Mouse (Mus musculus) megakaryocyte progenitor cell, adult 5-6 weeks (primary cell): ENCODE results near the gene Traf7. TPM values are rescaled to one million over a fixed set of nuclear protein-coding genes. Genes with fewer than 3 reads are reported as not detected.
A peak's percentile ranks its signal among the peaks of the same experiment; 100 is the strongest.

Experiments
- ATAC-seq: replicated peaks from 2 replicates; pipeline ENCODE4 v1.8.0; 2016; ENCODE audit warnings: mild to moderate bottlenecking, moderate TSS enrichment, inconsistent platforms; ENCODE audit not compliant: poor library complexity
- total RNA-seq, 2 experiments: library from RNA; stranded (forward) in 1 of 2; stranded (reverse) in 1 of 2; fragments of 157-497, 149-512 nt in 1 of 2; fragments of 200-1000 nt in 1 of 2; gene quantifications; 2 replicates each; pipeline versions ENCODE4 v1.2.3 to v1.2.4; 2015 to 2017

The Traf7 gene
- total RNA-seq, 2 experiments from 2014 or later: 54.7 to 98.9 TPM

DNA sequence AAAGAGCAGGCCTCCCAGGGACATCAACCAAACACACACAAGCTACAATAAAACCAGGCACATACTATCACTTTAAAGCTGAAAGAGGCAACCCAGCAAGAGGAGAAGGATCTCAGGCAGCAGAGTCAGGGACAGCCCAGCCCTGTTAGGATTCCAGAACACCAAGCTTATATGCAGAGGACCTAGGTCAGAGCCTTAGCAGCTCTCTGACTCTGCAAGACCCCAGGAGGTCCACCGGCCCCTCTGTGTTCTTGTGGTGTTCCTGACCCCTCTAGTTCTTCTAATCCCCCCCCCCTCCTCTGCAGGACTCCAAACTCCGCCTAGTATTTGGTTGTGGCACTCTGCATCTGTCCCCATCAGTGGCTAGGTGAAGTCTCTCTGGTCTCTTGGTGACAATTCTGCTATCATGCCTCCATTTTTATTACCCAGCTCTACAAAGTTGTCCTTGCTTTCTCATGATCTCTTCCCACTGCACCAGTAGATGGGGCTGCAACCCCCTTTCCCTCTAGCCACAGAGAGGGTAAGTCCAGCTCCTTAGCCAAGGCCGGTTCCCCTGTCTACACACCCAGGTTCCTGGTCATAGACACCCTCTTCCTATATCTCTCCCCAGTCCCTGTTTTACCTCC lies 47.4 kb downstream of the Traf7 start:
- 0 out of 2 replicates have a peak, but pooled peaks have one; percentile 18 for ATAC-seq

DNA sequence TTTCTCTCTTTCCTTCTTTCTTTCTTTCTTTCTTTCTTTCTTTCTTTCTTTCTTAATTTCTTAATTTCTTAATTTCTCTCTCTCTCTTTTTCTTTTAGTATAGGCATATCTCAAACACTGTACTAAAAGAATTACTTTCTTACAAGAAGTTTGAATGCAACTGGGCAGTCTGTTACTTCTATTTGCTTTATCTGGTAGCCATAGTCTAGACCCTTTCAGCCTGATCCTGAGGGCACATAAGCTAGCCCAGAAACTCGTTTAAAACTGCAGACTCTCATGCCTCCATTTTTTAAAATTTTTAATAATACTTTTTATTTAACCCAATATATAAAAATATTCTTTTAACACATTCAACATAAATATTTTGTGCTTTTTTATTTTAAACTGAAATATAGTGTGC lies 48.3 kb downstream of the Traf7 start:
- no peak for ATAC-seq

DNA sequence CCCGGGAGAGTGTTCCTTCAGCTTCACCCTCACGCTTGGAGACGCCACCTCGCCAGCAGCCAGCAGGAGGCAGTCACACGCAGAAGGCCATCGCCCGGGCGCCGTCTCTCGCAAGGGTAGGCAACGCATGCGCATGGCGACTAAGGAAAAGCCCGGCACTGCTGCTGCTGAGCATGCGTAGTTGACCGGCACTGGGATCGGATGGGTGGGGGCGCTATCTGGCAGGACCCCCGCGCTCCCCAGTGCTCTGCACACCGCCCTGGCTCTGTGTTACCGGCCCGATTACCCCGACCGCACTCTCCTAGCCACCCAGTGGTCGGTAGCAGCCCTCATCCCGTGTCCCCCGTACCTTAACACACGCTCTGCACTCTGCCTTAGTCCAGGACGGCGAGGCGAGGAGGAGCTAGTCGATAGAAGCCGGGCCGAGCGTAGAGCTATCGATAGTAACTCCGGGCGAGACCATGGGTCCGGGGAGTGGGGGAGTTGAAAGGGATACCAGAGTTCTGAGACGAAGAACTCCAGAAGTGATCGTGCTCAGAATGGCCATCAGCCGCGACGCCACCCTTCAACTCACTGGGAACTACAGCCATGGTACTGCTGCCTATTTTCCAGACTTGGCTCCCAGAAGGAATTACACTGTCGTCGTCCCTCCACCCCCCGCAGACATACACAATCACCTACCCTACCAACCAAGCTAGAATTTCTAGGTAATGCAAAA lies 48.9 kb downstream of the Traf7 start, which contains the start of gene Mlst8:
Gene Mlst8 (minus strand): TSS at position 416 of the 718 bp plus-strand sequence.
- peak; percentile 92 for ATAC-seq

DNA sequence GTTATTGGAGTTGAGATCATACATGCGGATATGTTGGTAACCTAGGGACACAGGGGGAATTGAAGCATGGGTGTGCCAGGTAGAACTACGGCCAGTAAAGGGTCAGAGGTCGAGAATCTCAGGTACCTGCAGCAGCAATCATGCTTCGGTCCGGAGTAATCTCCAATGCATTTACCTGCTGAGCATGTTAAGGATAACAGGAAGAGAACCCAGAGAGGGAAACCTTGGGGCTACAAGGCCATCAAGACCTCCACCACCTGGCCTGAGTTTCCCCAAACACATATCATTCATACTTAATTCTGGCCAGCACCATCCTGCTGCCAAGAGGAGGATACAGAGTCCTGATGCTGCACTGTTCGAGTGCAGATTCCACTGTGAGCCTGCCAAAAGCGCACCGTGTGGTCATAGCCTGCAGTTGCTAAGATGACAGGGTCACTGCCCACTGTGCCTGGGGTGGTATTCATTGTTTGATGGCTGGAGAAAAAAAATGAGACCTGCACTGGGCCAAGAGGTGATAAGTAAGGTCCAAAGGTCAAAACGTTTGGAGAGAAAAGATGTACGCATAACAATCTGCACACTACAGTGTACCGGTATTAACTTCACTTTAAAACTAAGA lies 49.6 kb downstream of the Traf7 start:
- ATAC-seq: no peak

DNA sequence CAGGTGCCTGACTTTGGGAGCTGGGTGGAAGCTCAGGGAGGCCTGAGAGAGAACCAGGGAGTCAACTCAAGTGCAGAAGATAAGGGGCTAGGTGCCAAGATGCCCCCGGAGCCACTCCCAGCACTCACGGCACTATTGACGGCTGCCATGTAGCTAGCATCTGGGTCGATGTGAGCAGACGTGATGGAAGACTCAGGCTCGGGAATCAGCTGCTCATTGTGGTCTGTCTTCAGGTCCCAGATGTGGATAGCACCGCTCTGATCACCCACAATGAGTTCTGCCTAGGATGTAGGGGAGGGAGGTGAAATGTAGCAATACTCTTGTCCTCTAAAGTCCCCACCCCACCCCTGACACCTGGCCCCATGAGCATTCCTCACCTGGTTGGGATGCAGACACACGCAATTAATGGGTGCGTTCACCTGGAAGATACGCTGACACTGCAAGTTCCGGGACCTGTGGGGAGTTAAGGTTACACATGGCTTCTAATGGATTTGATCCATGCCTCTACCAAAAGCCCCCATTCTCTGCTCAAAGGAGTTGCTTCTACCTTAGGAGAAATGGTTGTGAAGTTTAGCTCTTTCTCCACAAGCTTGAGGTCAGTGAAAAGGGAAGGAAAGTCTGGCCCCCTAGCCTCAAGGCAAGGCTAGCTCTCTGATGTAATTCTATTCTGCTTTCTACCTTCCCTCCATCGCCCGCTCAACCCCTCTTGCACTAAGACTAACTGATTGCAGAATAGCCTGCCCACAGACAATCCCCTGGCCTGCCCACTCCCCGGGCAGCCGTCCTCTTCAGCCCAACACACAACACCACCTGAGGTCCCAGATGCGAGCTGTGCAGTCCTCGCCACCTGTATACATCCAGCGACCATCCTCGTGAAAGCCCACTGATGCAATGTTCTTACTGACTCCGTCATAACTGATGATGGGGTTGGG lies 50.4 kb downstream of the Traf7 start:
- ATAC-seq: peak; percentile 21

DNA sequence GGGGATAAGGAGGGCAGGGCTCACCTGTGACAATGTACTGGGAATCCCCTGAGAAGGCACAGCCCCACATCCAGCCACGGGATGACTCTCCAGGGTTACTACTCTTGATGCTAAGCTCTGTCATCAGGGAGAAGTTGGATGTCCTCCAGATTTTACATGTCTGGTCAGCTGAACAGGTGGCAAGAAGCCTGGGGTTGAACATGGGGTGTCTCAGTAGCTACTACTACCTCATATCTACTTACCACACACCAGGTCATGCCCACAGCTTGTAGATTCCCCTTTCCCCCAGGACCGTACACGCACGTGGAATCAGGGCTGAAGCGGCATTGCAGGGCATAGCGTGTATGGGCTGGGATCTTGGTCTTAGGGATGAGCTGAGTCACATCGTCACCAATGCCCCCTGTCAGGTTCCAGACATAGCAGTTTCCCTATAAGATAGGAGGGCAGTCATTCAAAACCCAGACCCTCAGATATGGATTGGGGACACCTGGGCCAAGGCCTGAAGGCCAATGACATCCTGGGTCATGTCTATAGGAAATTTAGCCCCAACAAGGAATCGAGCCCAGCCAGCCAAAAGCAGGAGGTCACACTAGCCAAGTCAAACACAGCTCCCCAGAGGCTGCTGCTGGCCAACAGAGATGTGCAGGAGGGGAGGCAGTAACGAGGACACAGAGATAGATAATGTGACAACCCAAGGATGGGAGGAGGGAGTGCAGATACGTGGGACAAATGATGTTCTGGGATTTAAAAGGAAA lies 51.5 kb downstream of the Traf7 start:
- ATAC-seq: no peak

DNA sequence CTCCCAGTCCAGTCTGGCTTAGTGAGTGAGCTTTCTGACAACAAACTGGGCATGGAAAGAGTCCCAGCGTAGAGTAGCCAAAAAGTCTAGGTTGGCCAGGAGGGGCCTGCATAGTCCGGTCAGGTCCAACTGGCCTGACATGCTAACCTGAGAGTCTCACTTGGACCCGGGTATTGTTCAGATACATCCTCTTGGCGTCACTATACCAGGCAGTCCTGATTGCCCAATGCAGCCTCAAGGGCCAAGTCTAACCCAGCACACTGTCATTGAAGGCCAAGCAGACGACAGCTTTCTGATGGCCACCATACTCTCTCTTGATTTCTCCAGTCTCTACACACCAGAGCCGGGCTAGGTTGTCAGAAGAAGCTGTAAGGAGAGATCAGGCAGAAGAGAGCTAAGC lies 52.2 kb downstream of the Traf7 start:
- ATAC-seq: no peak

DNA sequence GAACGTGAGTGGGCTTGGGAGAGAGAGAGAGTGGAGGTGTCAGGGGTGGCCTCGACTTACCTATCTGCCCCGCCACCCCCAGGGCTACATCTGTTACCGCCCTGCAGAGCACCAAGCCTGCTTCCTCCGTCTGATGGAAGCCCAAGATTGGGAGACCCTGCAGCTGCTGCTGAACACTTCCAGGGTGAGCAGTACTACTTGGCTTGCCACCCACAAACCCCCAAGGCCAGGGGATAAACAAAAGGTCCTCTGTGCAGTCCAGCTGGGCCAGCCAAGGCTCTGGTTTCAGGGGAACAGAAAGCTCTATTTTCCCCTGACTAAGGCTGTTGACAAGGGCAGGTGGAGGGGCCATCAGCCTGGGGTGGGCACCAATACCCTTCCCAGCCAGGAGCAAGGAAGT lies 53.2 kb downstream of the Traf7 start:
- no peak for ATAC-seq

DNA sequence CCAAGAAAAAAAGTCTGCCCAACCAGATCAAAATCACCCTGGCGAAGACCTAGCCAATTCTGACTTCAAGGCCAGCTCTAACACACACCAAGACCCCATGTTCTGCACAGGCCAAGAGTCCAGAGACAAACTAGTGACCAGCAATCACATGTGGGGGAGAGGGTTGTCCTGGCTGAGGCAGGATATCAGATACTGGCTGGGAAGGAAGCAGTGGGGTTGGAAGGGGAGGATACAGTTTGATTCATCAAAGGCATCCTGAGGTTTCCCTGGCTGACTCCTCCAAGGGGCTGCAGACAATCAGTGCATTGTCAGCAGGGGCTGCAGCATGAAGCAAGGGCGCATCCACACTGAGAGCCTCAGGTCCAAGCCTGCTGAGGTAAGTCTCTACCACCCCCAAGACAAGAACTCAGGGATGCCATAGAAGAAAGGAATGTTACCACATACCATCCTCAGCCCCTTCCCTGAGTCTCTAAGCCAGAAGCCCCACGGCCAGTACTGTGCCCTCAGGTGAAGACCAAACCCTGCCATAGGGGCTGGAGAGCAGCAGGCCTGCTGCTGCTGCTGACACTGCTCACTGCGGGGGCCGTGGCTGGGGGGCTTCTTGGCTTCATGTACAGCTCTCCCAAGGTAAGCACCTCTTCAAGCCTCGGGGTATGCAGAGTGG lies 54.0 kb downstream of the Traf7 start, which contains the start of gene Bricd5:
Gene Bricd5 (plus strand): TSS at position 273 of the 664 bp plus-strand sequence.
- no peak for ATAC-seq

DNA sequence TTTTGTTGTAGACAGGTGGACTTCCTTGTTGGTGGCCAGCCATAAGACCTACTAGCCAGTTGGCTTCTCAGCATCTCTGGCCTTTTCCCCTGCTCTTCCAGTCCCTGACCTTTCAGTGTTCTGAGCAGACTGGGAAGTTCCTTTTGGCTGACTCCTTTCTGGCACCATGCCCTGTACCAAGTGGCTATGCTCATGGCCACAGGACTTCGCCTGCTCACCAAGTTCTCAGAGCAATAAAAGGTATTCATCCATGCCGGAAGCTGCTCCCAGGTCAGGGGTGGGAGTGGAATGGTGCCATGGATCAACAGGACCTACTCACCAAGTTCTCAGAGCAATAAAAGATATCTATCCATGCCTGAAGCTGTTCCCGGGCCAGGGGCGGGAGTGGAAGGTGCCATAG lies 55.2 kb downstream of the Traf7 start:
- ATAC-seq: no peak

DNA sequence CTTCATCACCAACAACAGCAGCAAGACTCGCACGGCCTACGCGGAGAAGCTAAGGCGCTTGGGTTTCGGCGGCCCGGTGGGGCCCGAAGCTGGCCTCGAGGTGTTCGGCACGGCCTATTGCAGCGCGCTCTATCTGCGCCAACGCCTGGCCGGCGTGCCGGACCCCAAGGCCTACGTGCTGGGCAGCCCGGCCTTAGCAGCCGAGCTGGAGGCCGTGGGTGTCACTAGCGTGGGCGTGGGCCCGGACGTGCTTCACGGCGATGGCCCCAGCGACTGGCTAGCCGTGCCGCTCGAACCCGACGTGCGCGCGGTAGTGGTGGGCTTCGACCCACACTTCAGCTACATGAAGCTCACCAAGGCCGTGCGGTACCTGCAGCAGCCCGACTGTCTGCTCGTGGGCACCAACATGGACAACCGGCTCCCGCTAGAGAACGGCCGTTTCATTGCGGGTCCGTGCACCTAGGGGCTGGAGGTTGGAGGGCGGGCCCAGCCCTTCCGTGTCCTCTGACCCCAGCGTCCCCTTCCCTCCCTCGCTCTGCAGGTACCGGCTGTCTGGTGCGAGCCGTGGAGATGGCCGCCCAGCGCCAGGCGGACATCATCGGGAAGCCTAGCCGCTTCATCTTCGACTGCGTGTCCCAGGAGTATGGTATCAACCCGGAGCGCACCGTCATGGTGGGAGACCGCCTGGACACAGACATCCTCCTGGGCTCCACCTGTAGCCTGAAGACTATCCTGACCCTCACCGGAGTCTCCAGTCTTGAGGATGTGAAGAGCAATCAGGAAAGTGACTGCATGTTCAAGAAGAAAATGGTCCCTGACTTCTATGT lies 56.8 kb downstream of the Traf7 start:
- no peak for ATAC-seq

DNA sequence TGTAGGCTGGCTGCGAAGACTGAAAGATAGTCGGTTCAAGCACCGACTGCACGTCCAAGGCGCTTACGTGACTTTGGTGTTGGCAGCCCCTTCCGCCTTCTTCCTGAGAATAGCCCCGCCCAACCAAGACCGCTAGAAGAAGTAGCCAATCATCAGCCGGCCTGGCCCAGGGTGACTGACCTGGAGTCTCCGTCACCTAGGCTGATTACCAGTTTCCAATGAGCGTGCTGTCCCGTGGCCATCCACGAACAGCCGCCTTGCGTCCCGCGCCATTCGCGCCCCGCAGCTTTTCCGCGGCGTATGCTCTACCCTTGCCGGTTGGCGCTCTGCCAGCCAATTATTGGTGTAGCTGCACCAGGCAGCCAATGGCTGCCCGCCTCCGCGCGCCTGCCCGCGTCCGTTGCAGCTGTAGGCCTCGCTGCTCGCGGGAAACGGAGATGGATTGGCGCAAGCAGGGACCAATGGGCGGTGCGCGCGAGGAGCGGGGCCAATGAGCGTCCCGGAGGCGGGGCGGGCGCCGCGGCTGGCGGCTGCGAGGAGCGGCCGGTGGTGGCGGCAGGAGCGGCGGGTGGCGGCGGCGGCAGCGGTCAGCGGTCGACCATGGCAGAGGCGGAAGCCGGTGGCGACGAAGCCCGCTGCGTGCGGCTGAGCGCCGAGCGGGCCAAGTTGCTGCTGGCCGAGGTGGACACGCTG lies 57.7 kb downstream of the Traf7 start, which contains the start of the genes E4f1 and Pgp:
Gene E4f1 (minus strand): TSS at position 404 of the 693 bp plus-strand sequence.
Gene Pgp (plus strand): TSS at position 483 of the 693 bp plus-strand sequence.
- peak; percentile 95 for ATAC-seq

DNA sequence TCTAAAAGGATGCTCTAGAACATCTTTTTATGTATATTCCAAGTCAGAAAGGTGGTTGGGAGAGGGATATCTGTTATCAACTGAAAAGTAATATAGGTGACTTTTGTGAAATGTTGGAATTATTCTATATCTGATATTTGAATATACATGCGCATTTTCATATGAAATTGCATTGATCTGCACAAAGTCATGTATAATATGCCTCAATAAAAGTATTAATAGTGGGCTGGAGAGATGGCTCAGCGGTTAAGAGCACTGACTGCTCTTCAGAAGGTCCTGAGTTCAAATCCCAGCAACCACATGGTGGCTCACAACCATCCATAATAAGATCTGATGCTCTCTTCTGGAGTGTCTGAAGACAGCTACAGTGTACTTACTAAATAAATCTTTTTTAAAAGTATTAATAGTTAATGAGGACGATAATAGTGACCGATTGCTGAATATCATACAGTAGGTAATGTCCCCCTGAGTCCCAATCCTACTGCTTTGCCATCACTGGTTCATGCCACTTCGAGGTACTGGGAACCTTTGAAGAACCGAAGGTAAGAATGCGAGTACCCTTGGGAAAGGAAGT lies 58.3 kb downstream of the Traf7 start:
- ATAC-seq: no peak

DNA sequence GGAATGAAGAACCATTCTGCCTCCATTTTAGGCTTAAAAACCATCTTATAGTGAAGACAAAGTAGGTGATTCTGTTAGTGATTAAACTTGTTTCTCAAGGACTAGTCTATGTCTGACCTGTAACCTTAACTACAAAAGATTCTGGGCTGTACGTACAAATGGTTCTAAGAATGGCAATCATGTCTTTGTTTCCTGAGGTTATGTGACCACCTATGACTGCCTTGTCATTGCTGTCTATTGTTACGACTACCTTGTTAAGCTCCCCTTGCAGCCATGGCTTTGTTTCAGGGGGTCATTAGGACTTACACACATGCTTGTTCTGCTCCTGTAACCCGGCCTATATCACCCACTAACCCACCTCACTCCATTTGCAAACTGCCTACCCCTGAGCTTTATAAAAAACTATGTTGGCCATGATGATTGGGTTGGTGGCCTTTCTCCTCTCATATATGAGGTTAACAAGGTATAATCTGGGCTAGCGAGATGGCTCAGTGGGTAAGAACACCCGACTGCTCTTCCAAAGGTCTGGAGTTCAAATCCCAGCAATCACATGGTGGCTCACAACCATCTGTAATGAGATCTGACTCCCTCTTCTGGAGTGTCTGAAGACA lies 59.0 kb downstream of the Traf7 start:
- ATAC-seq: no peak

DNA sequence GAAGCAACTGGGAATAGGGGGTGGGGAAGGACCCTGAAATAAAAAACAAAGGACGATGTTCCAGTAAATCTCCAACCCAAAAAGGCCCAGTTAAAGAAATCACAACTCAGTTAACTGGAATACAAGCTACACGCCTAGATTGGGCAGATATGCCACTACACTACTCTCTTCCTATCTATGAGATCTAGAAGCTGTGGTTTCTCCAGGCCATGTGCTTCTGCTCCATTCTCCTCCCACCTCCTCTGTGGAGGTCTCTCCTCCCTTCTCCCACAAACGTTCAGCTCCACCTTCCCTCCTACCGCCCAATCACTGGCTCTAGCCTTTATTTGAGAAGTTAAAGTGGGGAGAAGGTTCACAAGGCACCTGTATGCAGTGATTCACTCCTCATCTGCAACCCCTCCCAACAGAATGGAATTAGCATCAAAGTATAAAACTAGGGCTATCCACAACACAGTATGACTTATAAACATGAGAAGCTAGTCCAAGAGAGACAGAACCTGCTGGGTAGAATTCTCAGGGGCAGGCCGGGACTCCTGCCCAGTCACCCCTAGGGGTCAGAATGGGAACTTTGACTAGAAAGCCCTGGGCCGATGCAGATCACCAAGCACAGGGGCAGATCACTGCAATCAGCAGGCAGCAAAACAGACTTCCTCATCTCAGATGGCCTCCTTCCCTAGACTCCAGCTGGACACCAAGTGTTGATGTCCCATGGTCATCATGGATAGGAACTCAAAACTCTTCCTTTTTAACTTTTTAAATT lies 64.2 kb downstream of the Traf7 start:
- peak; percentile 88 for ATAC-seq

DNA sequence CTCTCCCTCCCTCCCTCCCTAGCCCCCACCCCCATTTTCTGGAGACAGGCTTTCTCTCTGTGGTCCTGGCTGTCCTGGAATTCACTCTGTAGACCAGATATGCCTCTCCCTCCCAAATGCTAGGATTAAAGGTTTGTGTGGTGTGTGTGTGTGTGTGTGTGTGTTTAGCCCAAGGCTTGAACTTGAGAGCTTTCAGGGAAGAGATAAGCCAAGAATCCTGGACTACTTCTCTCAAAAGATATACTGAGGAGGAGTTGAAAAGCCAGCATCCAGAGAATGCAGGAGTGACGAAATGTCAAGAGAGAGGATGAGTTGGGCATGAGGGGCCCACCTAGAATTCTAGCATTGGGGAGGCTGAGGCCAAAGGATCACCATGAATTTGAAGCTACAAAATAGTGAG lies 64.8 kb downstream of the Traf7 start:
- ATAC-seq: no peak
